Mouse (Mus musculus) T-helper 17 cell (primary cell): ENCODE measurements around the gene Gen1.

Source experiments
- in situ Hi-C, 2 experiments: fragments of 300-600 bp; cut with MboI, MseI; formaldehyde crosslinking; loops; 1 replicate in 1 of 2; 2 replicates in 1 of 2; pipeline ENCODE4 v1.15.1; 2025; ENCODE audit warnings: high pct_unique_total_duplicates in 2 of 2

Gene Gen1

GRCm38 (mm10) chr12:11226123-11226522 is 39.5 kb downstream of the Gen1 start:
- in situ Hi-C loops: loop anchor here in 1 of 2 experiments (10.0 kb wide), 1 partner anchor 1971 kb away; no protein-coding TSS in a partner anchor

GRCm38 (mm10) chr12:11224722-11225121 is 40.9 kb downstream of the Gen1 start:
- in situ Hi-C loops: loop anchor here (10.0 to 25.0 kb wide), 3 partner anchors 837 to 1970 kb away; partner anchors contain the start of genes Rdh14 (in 2 of the 2) and Mycn (in 1 of the 2)

DNA sequence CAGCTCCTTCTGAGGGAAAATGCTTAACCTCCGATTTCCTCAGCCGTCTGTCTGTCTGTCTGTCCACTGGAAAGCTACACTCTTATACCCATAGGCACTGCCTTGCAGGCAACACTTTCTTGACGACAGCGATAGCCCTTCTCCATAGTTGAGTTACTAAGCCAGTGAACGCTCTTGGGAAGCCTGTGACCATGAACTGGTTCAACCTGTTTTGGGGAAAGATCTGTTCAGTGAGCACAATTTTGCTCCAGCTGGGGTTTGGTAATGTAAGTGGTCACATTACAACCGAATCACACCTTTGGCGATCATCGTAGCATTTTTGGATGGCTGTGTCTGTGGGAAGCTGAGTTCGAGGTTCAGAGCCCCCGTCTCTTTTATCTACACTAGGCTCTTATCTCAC is 42.5 kb downstream of the Gen1 start:
- in situ Hi-C loops: loop anchor here (10.0 to 25.0 kb wide), 3 partner anchors 836 to 1968 kb away; partner anchors contain the start of genes Rdh14 (in 2 of the 2) and Mycn (in 1 of the 2)

DNA sequence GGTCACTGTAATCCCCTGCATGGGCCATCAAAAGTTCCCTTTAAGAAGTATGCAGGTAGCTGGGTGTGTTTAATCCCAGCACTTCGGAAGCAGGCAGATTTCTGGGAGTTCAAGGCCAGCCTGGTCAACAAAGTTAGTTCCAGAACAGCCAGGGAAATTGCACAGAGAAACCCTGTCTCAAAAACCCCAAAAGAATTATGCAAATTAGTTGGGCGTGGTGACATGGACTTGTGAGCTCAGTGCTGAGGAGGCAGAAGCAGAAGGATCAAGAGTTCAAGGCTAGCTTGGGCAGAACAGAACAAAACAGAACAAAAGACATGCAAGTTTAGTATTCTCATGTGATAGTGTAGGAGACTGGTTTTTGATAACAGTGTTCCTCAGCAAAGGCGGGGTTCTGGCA is 43.0 kb downstream of the Gen1 start:
- in situ Hi-C loops: loop anchor here (10.0 to 25.0 kb wide), 3 partner anchors 835 to 1968 kb away; partner anchors contain the start of genes Rdh14 (in 2 of the 2) and Mycn (in 1 of the 2)

- in situ Hi-C loops: loop anchor here (10.0 to 25.0 kb wide), 3 partner anchors 834 to 1967 kb away; partner anchors contain the start of genes Rdh14 (in 2 of the 2) and Mycn (in 1 of the 2)
These were observed 43.9 kb downstream of the Gen1 start for GRCm38 (mm10) chr12:11221524-11222330.

DNA sequence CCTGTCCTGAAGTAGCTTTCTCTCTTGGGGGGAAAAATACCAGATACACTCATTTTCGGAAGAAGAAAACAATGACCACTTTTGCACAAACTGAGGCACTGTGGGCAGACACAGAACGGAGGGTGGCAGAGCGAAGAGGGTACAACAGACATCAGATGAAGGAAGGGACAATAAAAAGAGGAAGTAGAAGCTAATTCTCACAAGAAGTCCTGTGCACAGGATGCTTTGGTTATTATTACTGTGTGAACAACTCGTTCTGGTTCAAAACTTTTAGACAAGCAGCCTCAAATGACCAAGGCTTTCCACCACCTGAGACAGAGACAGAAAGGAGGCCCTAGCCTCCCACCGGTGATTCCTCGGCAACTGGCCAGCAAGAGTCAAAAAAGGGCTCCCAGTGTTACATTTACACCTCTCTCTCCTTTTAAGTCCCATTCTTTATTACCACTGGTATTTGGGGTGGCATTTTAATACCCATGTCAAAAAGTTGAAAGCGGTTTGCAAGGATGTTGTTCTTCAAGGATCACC is 47.8 kb downstream of the Gen1 start:
- in situ Hi-C loops: loop anchor here (25.0 kb wide), 2 partner anchors 830 to 1720 kb away; partner anchors contain the start of genes Rdh14 (in 2 of the 2) and Mycn (in 1 of the 2)

GRCm38 (mm10) chr12:11216454-11216853 is 49.1 kb downstream of the Gen1 start:
- in situ Hi-C loops: loop anchor here (25.0 kb wide), 2 partner anchors 829 to 1721 kb away; partner anchors contain the start of genes Rdh14 (in 2 of the 2) and Mycn (in 1 of the 2)

DNA sequence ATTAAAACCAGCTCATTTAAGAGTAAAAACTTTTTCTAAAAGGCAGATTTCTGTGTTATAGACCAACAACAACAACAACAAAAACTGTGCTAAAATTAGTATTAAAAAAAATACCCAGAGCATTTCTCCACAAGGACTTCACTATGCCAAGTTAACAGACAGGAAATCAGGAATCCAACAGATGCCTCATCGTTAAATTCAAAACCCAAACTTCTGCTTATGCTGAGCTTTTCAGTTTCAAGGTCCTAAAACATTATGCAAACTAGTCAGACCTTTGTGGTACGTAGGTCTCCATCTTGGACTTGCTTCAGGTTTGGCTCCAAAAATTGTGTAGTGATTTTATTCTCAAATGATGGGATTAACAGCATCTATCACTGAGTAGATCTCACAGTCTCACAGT is 50.0 kb downstream of the Gen1 start:
- in situ Hi-C loops: loop anchor here (25.0 kb wide), 2 partner anchors 828 to 1722 kb away; partner anchors contain the start of genes Rdh14 (in 2 of the 2) and Mycn (in 1 of the 2)

DNA sequence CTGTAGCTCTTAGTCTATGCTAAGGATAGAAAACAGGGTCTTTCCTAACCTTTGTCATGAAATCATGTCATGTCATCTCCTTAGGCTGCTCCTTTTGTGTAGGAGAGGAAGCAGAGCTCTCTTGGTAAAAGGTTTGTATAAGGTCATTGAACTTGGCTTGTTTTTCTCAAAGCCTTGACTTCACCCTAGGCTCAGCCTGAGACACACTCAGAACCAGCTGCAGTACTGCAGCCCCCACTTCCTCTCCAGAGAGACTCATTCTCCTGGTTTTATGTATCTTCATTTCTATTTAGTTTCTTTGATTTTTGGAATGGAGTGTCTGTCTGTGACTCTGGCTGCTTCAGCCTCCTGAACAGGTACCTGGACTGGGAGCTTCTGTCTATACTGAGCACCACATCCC is 50.8 kb downstream of the Gen1 start:
- in situ Hi-C loops: loop anchor here (25.0 kb wide), 2 partner anchors 827 to 1723 kb away; partner anchors contain the start of genes Rdh14 (in 2 of the 2) and Mycn (in 1 of the 2)

GRCm38 (mm10) chr12:11212881-11213280 is 52.7 kb downstream of the Gen1 start:
- in situ Hi-C loops: loop anchor here (25.0 kb wide), 2 partner anchors 826 to 1724 kb away; partner anchors contain the start of genes Rdh14 (in 2 of the 2) and Mycn (in 1 of the 2)

- in situ Hi-C loops: loop anchor here (25.0 kb wide), 2 partner anchors 823 to 1727 kb away; partner anchors contain the start of genes Rdh14 (in 2 of the 2) and Mycn (in 1 of the 2)
These were observed 55.2 kb downstream of the Gen1 start for GRCm38 (mm10) chr12:11210361-11210760.

- in situ Hi-C loops: loop anchor here (25.0 kb wide), 2 partner anchors 822 to 1728 kb away; partner anchors contain the start of genes Rdh14 (in 2 of the 2) and Mycn (in 1 of the 2)
These were observed 56.0 kb downstream of the Gen1 start for GRCm38 (mm10) chr12:11209636-11210035.

- in situ Hi-C loops: loop anchor here (25.0 kb wide), 2 partner anchors 822 to 1728 kb away; partner anchors contain the start of genes Rdh14 (in 2 of the 2) and Mycn (in 1 of the 2)
These were observed 56.7 kb downstream of the Gen1 start, which contains the start of gene Msgn1 for GRCm38 (mm10) chr12:11208872-11209271. Gene Msgn1, minus strand, starts transcription at chr12:11208972.

- in situ Hi-C loops: loop anchor here (25.0 kb wide), 2 partner anchors 819 to 1731 kb away; partner anchors contain the start of genes Rdh14 (in 2 of the 2) and Mycn (in 1 of the 2)
These were observed 59.3 kb downstream of the Gen1 start for GRCm38 (mm10) chr12:11206321-11206720.

- in situ Hi-C loops: loop anchor here (25.0 kb wide), 2 partner anchors 817 to 1733 kb away; partner anchors contain the start of genes Rdh14 (in 2 of the 2) and Mycn (in 1 of the 2)
These were observed 61.6 kb downstream of the Gen1 start for GRCm38 (mm10) chr12:11203694-11204665.

DNA sequence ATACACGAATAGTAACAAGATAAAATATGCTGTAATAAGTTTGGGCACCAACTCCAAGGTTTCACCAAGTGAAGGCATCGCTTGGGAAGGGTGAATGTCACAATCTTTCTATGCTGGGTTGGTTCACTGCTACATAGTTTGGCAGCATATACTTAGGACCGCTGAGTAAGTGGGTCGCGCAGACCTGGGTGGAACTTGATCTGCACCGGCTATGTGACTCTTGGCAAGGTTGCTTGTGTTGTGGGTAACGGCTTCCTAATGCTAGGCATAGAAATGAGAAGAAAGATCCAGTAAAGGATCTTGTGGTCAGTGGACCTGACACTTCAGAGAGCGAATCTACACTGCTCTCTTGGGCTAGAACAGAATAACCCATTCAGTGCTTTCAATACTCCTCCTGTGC is 63.1 kb downstream of the Gen1 start:
- in situ Hi-C loops: loop anchor here (25.0 kb wide), 2 partner anchors 815 to 1735 kb away; partner anchors contain the start of genes Rdh14 (in 2 of the 2) and Mycn (in 1 of the 2)

DNA sequence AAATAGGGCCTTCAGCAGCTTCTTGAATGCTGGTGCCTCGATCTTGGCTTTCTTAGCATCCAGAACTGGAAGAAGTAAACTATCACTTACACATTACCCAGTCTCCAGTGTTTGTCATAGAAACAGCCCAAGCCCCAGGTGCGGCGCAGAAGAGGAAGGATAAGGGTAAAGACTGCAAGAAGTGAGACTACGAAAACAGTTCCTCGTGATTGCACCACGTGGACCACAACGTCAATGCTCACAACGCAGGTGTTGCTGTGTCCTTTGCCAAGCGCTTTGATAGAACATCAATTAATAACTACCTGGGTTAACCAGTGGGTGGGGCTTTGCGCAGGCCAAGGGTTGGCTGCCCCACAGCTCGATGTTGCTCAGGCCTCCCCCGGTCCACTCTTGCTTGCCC is 64.9 kb downstream of the Gen1 start:
- in situ Hi-C loops: loop anchor here (25.0 kb wide), 2 partner anchors 813 to 1737 kb away; partner anchors contain the start of genes Rdh14 (in 2 of the 2) and Mycn (in 1 of the 2)

GRCm38 (mm10) chr12:11198551-11198950 is 67.0 kb downstream of the Gen1 start:
- in situ Hi-C loops: loop anchor here (5.0 kb wide), 2 partner anchors 134 to 144 kb away; no protein-coding TSS in a partner anchor

- in situ Hi-C loops: loop anchor here (5.0 kb wide), 2 partner anchors 134 to 144 kb away; no protein-coding TSS in a partner anchor
These were observed 67.6 kb downstream of the Gen1 start for GRCm38 (mm10) chr12:11198026-11198425.
